Mouse (Mus musculus) heart, embryonic 10.5 days (tissue): ENCODE measurements around the gene Npff. TPM values are rescaled to one million over a fixed set of nuclear protein-coding genes. Genes with fewer than 3 reads are reported as not detected.

Source experiments
- DNase-seq: peaks from one replicate; pipeline ENCODE4 v3.0.0-alpha.2; 2017; ENCODE audit warnings: low spot score
- H3K27ac ChIP-seq: fragments of 300-500 bp; sonication (generic); 2 replicates; pipeline ENCODE4 v1.5.1; 2016; ENCODE audit warnings: mild to moderate bottlenecking
- H3K27me3 ChIP-seq: fragments of 300-500 bp; sonication (generic); 2 replicates; pipeline ENCODE4 v1.6.1; 2016; ENCODE audit warnings: mild to moderate bottlenecking; ENCODE audit not compliant: poor library complexity, insufficient read depth, severe bottlenecking
- H3K36me3 ChIP-seq: fragments of 300-500 bp; sonication (generic); 2 replicates; pipeline ENCODE4 v1.6.1; 2016; ENCODE audit warnings: mild to moderate bottlenecking, moderate library complexity
- H3K4me1 ChIP-seq: fragments of 300-500 bp; sonication (generic); 2 replicates; pipeline ENCODE4 v1.6.1; 2016; ENCODE audit warnings: mild to moderate bottlenecking
- H3K4me3 ChIP-seq: fragments of 300-500 bp; sonication (generic); 2 replicates; pipeline ENCODE4 v1.5.1; 2016; ENCODE audit warnings: mild to moderate bottlenecking, moderate library complexity
- H3K9me3 ChIP-seq: fragments of 300-500 bp; sonication (generic); 2 replicates; pipeline ENCODE4 v1.6.1; 2016; ENCODE audit warnings: mild to moderate bottlenecking, moderate library complexity
- WGBS: fragments of 180-500 bp; shearing (Covaris S2); methylation state at CpG from one replicate; pipeline ENCODE4 v1.1.7; 2016; 5-methylcytosine and 5-hydroxymethylcytosine counted together
- polyA plus RNA-seq: library from polyadenylated mRNA; unstranded; fragments of >200 nt; fragmentation: Nextera tagmentation; extraction: Ambion mirVana; gene quantifications from 2 replicates; pipeline ENCODE4 v1.2.1, GENCODE M21; 2016

Gene Npff
- polyA plus RNA-seq, 1 experiment from 2014 or later: 0.88 TPM

- under 1% methylated on average over 60 of the region's 60 CpGs for WGBS
- peak; percentile 100 for DNase-seq
- peaks cover 29% of the 10 kb centered on the region for H3K36me3 ChIP-seq
Observed at GRCm38 (mm10) chr15:102517976-102518858, 6.5 kb downstream of the Npff start, which contains the start of gene Tarbp2. TSS of gene Tarbp2 (plus strand) at chr15:102518192.

GRCm38 (mm10) chr15:102517631-102517975, 7.1 kb downstream of the Npff start:
- WGBS: under 1% methylated on average over 10 of the region's 10 CpGs
- peak overlapping the region; percentile 88 for H3K27ac ChIP-seq
- DNase-seq: no peak
- H3K27me3 ChIP-seq: no peaks in the 10 kb centered on the region
- H3K36me3 ChIP-seq: peaks cover 24% of the 10 kb centered on the region
- H3K9me3 ChIP-seq: no peaks in the 10 kb centered on the region
- peak overlapping the region; percentile 81 for H3K4me3 ChIP-seq
- H3K4me1 ChIP-seq: peaks cover 41% of the 10 kb centered on the region

More at GRCm38 (mm10) chr15:102517976-102518858, 6.5 kb downstream of the Npff start, which contains the start of gene Tarbp2:
- Histone ChIP-seq H3K4me1 (peaks cover 37% of the 10 kb centered on the region), H3K27me3 (no peaks in the 10 kb centered on the region), H3K4me3 (peak within 1 kb of the TSS; percentile 81), H3K9me3 (no peaks in the 10 kb centered on the region), H3K27ac (peak within 1 kb of the TSS; percentile 98)

GRCm38 (mm10) chr15:102516728-102517404, 7.9 kb downstream of the Npff start, which contains the start of gene Map3k12:
TSS of gene Map3k12 (minus strand) at chr15:102517064.
- Histone ChIP-seq H3K27ac (peak within 1 kb of the TSS; percentile 98), H3K36me3 (peaks cover 16% of the 10 kb centered on the region), H3K9me3 (no peaks in the 10 kb centered on the region), H3K4me3 (peak within 1 kb of the TSS; percentile 81), H3K4me1 (peaks cover 48% of the 10 kb centered on the region), H3K27me3 (no peaks in the 10 kb centered on the region)
- WGBS: under 1% methylated on average over 41 of the region's 43 CpGs
- DNase-seq: peak; percentile 91

- peak; percentile 77 for DNase-seq
- H3K27me3 ChIP-seq: no peaks in the 10 kb centered on the region
- peak overlapping the region; percentile 81 for H3K4me3 ChIP-seq
- peak overlapping the region; percentile 88 for H3K27ac ChIP-seq
- WGBS: under 1% methylated on average over 12 of the region's 12 CpGs
- no peaks in the 10 kb centered on the region for H3K9me3 ChIP-seq
- peaks cover 54% of the 10 kb centered on the region for H3K4me1 ChIP-seq
- H3K36me3 ChIP-seq: peaks cover 11% of the 10 kb centered on the region
Observed at GRCm38 (mm10) chr15:102516293-102516692, 8.4 kb downstream of the Npff start.

- Histone ChIP-seq H3K4me3 (peak overlapping the region; percentile 81), H3K36me3 (peaks cover 6% of the 10 kb centered on the region; the same call in 1 of the 2 replicates), H3K27me3 (no peaks in the 10 kb centered on the region), H3K4me1 (peaks cover 58% of the 10 kb centered on the region), H3K27ac (peak overlapping the region; percentile 88), H3K9me3 (no peaks in the 10 kb centered on the region)
- WGBS: 51% methylated on average over 4 of the region's 4 CpGs
- DNase-seq: peak; percentile 56
Observed at GRCm38 (mm10) chr15:102515791-102516190, 9.0 kb downstream of the Npff start.

- Histone ChIP-seq H3K4me1 (peaks cover 54% of the 10 kb centered on the region), H3K27ac (0 out of 2 replicates have a peak overlapping the region, but pooled peaks have one; percentile 88), H3K36me3 (0 out of 2 replicates have a peak, but pooled peaks cover under 1% of the 10 kb centered on the region), H3K9me3 (no peaks in the 10 kb centered on the region), H3K4me3 (0 out of 2 replicates have a peak overlapping the region, but pooled peaks have one; percentile 81), H3K27me3 (no peaks in the 10 kb centered on the region)
- peak; percentile 9 for DNase-seq
- 75% methylated on average over 2 of the region's 2 CpGs for WGBS
Observed at GRCm38 (mm10) chr15:102515261-102515660, 9.5 kb downstream of the Npff start.

GRCm38 (mm10) chr15:102513004-102513403, 11.7 kb downstream of the Npff start:
- no peak overlapping the region for H3K27ac ChIP-seq

GRCm38 (mm10) chr15:102512471-102512870, 12.3 kb downstream of the Npff start:
- H3K4me1 ChIP-seq: peaks cover 52% of the 10 kb centered on the region
- H3K36me3 ChIP-seq: peaks cover under 1% of the 10 kb centered on the region; the same call in 1 of the 2 replicates
- H3K27me3 ChIP-seq: no peaks in the 10 kb centered on the region
- H3K9me3 ChIP-seq: no peaks in the 10 kb centered on the region
- peak; percentile 74 for DNase-seq
- H3K4me3 ChIP-seq: no peak overlapping the region
- no peak overlapping the region for H3K27ac ChIP-seq

More at GRCm38 (mm10) chr15:102513004-102513403, 11.7 kb downstream of the Npff start:
- DNase-seq: peak; percentile 17
- Histone ChIP-seq H3K4me1 (peaks cover 52% of the 10 kb centered on the region), H3K36me3 (no peaks in the 10 kb centered on the region), H3K9me3 (no peaks in the 10 kb centered on the region), H3K27me3 (no peaks in the 10 kb centered on the region), H3K4me3 (no peak overlapping the region)
- WGBS: 82% methylated on average over 3 of the region's 3 CpGs

GRCm38 (mm10) chr15:102512010-102512409, 12.7 kb downstream of the Npff start:
- no peaks in the 10 kb centered on the region for H3K9me3 ChIP-seq
- peak overlapping the region; percentile 62; the same call in 1 of the 2 replicates for H3K27ac ChIP-seq
- peaks cover 50% of the 10 kb centered on the region for H3K4me1 ChIP-seq

GRCm38 (mm10) chr15:102511285-102511833, 13.4 kb downstream of the Npff start:
- 22% methylated on average over 6 of the region's 6 CpGs for WGBS
- peak; percentile 75 for DNase-seq
- H3K27ac ChIP-seq: peak overlapping the region; percentile 88; the same call in 1 of the 2 replicates
- no peaks in the 10 kb centered on the region for H3K9me3 ChIP-seq
- peak overlapping the region; percentile 78 for H3K4me3 ChIP-seq
- peaks cover 44% of the 10 kb centered on the region for H3K4me1 ChIP-seq
- peaks cover 6% of the 10 kb centered on the region; the same call in 1 of the 2 replicates for H3K36me3 ChIP-seq
- no peaks in the 10 kb centered on the region for H3K27me3 ChIP-seq

More at GRCm38 (mm10) chr15:102512010-102512409, 12.7 kb downstream of the Npff start:
- DNase-seq: peak; percentile 70
- Histone ChIP-seq H3K27me3 (no peaks in the 10 kb centered on the region), H3K4me3 (peak overlapping the region; percentile 78; the same call in 1 of the 2 replicates), H3K36me3 (peaks cover 3% of the 10 kb centered on the region; the same call in 1 of the 2 replicates)
- 36% methylated on average over 5 of the region's 5 CpGs for WGBS

- H3K9me3 ChIP-seq: no peaks in the 10 kb centered on the region
- H3K4me3 ChIP-seq: peak overlapping the region; percentile 78
- peaks cover 38% of the 10 kb centered on the region for H3K4me1 ChIP-seq
- peak; percentile 97 for DNase-seq
- H3K27ac ChIP-seq: peak overlapping the region; percentile 88
- H3K36me3 ChIP-seq: peaks cover 6% of the 10 kb centered on the region; the same call in 1 of the 2 replicates
- 2% methylated on average over 34 of the region's 34 CpGs for WGBS
- no peaks in the 10 kb centered on the region for H3K27me3 ChIP-seq
Observed at GRCm38 (mm10) chr15:102510590-102511284, 14.0 kb downstream of the Npff start.

- H3K4me3 ChIP-seq: peak overlapping the region; percentile 78
- peaks cover 38% of the 10 kb centered on the region for H3K4me1 ChIP-seq
- no peaks in the 10 kb centered on the region for H3K9me3 ChIP-seq
- no peak for DNase-seq
- WGBS: 6% methylated on average over 9 of the region's 9 CpGs
- H3K27me3 ChIP-seq: no peaks in the 10 kb centered on the region
- peak overlapping the region; percentile 88 for H3K27ac ChIP-seq
- peaks cover 13% of the 10 kb centered on the region; the same call in 1 of the 2 replicates for H3K36me3 ChIP-seq
Observed at GRCm38 (mm10) chr15:102510110-102510509, 14.6 kb downstream of the Npff start.
